Mouse (Mus musculus): ENCODE measurements around the gene Atp5g2.

DNA sequence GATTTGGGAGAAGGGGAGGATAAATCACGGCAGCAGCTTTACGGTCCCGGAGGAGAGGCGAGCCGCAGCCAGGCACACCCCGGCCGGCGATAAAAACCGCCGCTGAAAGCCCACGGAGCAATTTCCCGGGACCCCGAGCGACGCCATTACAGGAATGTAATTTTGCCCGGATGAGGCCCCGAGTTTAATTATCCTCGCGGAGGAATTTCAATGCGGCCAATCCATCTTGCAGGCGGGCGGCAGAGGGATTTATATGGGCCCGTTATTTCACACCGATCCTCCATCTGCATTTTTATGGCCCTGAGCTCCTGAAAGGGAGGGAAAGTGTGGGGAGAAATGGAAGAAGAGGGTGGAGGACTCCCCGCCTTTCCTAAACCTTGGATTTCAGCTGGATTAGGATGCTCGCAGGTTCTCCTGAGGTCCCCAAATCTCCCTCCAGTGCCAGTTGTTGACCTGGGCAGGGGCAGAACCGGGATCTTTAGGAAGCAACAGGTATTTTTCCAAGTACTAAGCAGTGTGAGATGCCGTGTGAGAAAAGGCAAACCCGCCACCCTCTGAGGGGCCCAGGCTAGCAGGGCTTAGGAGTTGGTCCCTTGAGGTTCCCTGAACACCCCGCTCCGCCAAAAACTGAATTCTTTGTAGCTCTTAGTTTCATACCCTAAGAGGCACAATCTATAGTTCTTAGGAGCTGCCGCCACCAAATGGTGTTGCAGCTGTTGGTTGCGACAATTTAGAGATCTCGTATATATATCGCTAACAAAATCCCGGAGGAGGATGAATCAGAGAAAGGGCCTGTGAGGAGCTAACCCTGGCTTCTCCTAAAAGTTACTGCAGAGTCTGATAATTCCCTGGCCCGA is at the start of gene Atp5g2:
- TF ChIP-seq POLR2A (IDR thresholded peaks at IDR 0.05; ENCODE audit: control insufficient read depth, low read depth, low read length) (no peak), CTCF (IDR thresholded peaks at IDR 0.05; ENCODE audit: control insufficient read depth, insufficient read depth, insufficient replicate concordance, low read depth, low read length) (no peak)

Measured in testis, adult 2 months (tissue).